Mouse (Mus musculus) megakaryocyte, embryonic 14.5 days (primary cell): Measurements from ENCODE around the gene Slc16a1.

ENCODE experiments used
- FLI1 ChIP-seq: IDR thresholded peaks from 2 replicates; pipeline ENCODE4 v1.6.1; 2012; ENCODE audit warnings: low read length, inconsistent platforms, mixed read lengths
- GATA1 ChIP-seq: IDR thresholded peaks from 3 replicates; pipeline ENCODE4 v1.6.1; 2012; ENCODE audit warnings: mixed read lengths, low read length, inconsistent platforms, borderline replicate concordance

GRCm38 (mm10) chr3:104632560-104633162, 5.8 kb upstream of the Slc16a1 start:
- TF ChIP-seq GATA1 (no peak), FLI1 (no peak)
